Mouse (Mus musculus) ES-Bruce4 (cell line): Measurements from ENCODE around the gene Olfr368. TPM values are rescaled to one million over a fixed set of nuclear protein-coding genes. Genes with fewer than 3 reads are reported as not detected.
A peak's percentile ranks its signal among the peaks of the same experiment; 100 is the strongest.

Source experiments
- H3K27ac ChIP-seq: 2 replicates; pipeline ENCODE4 v1.5.1; 2012; ENCODE audit warnings: low read length, inconsistent platforms; ENCODE audit not compliant: insufficient read depth
- H3K27me3 ChIP-seq: 2 replicates; pipeline ENCODE4 v1.6.1; 2012; ENCODE audit warnings: mild to moderate bottlenecking, low read length, inconsistent platforms; ENCODE audit not compliant: control insufficient read depth, poor library complexity, insufficient read depth, severe bottlenecking
- H3K36me3 ChIP-seq: 2 replicates; pipeline ENCODE4 v1.6.1; 2012; ENCODE audit warnings: inconsistent platforms, mild to moderate bottlenecking, low read length, moderate library complexity; ENCODE audit not compliant: control insufficient read depth, poor library complexity, insufficient read depth, severe bottlenecking
- H3K4me1 ChIP-seq: one replicate; pipeline ENCODE4 v1.8.1; 2011; ENCODE audit warnings: low read length; ENCODE audit not compliant: control insufficient read depth, insufficient read depth
- H3K4me3 ChIP-seq: 2 replicates; pipeline ENCODE4 v1.5.1; 2011; ENCODE audit warnings: low read depth, mild to moderate bottlenecking, low read length
- H3K9ac ChIP-seq: 2 replicates; pipeline ENCODE4 v1.6.1; 2012; ENCODE audit warnings: low read depth, mild to moderate bottlenecking, inconsistent platforms; ENCODE audit not compliant: poor library complexity, severe bottlenecking
- H3K9me3 ChIP-seq: replicated peaks from 2 replicates; pipeline ENCODE4 v1.6.1; 2012; ENCODE audit warnings: mild to moderate bottlenecking, low read length, inconsistent platforms; ENCODE audit not compliant: control insufficient read depth, poor library complexity, insufficient read depth, severe bottlenecking
- CTCF ChIP-seq: IDR thresholded peaks from one replicate; pipeline ENCODE4 v1.8.1; 2011; ENCODE audit warnings: low read depth, low read length
- EP300 ChIP-seq: IDR thresholded peaks from 2 replicates; pipeline ENCODE4 v1.6.1; 2011; ENCODE audit warnings: low read depth, low read length; ENCODE audit not compliant: insufficient read depth
- POLR2A ChIP-seq: IDR thresholded peaks from one replicate; pipeline ENCODE4 v1.8.1; 2011; ENCODE audit warnings: low read length; ENCODE audit not compliant: insufficient read depth
- polyA plus RNA-seq: library from polyadenylated mRNA; stranded (reverse); fragments of >200 nt; gene quantifications from 2 replicates; pipeline ENCODE4 v1.2.4, GENCODE M21; 2011; ENCODE audit warnings: low read depth; ENCODE audit not compliant: missing spikeins, insufficient read depth, insufficient read length

The Olfr368 gene
- not detected in 2 replicates for polyA plus RNA-seq

- no peak within 1 kb of the TSS for H3K27ac ChIP-seq
- H3K36me3 ChIP-seq: no peaks in the 10 kb centered on the region
- no peak within 1 kb of the TSS for H3K4me3 ChIP-seq
- H3K27me3 ChIP-seq: no peaks in the 10 kb centered on the region
- no peaks in the 10 kb centered on the region for H3K9me3 ChIP-seq
- no peak for TF ChIP-seq EP300
- no peak for TF ChIP-seq CTCF
- H3K9ac ChIP-seq: no peak within 1 kb of the TSS
- peaks cover 2% of the 10 kb centered on the region for H3K4me1 ChIP-seq
Measured at GRCm38 (mm10) chr2:37326215-37326614, at the start of gene Olfr368. Gene Olfr368 (plus strand): TSS chr2:37326515.

GRCm38 (mm10) chr2:37333321-37333720, 7.0 kb downstream of the Olfr368 start:
- H3K4me1 ChIP-seq: no peaks in the 10 kb centered on the region
- H3K27me3 ChIP-seq: no peaks in the 10 kb centered on the region
- no peaks in the 10 kb centered on the region for H3K36me3 ChIP-seq
- no peak overlapping the region for H3K27ac ChIP-seq
- no peak overlapping the region for H3K9ac ChIP-seq
- no peaks in the 10 kb centered on the region for H3K9me3 ChIP-seq
- no peak overlapping the region for H3K4me3 ChIP-seq
- TF ChIP-seq POLR2A (no peak), EP300 (no peak), CTCF (no peak)

- no peaks in the 10 kb centered on the region for H3K36me3 ChIP-seq
Measured at GRCm38 (mm10) chr2:37338497-37339187, 12.3 kb downstream of the Olfr368 start.

GRCm38 (mm10) chr2:37351671-37352070, 25.4 kb downstream of the Olfr368 start:
- no peak for TF ChIP-seq POLR2A
- no peak for TF ChIP-seq EP300
- no peak for TF ChIP-seq CTCF
- Histone ChIP-seq H3K9me3 (peaks cover 40% of the 10 kb centered on the region), H3K4me1 (no peaks in the 10 kb centered on the region), H3K27me3 (no peaks in the 10 kb centered on the region), H3K27ac (no peak overlapping the region), H3K36me3 (peaks cover 55% of the 10 kb centered on the region), H3K9ac (no peak overlapping the region), H3K4me3 (no peak overlapping the region)

More at GRCm38 (mm10) chr2:37338497-37339187, 12.3 kb downstream of the Olfr368 start:
- no peaks in the 10 kb centered on the region for H3K27me3 ChIP-seq
- no peaks in the 10 kb centered on the region for H3K4me1 ChIP-seq
- H3K9ac ChIP-seq: no peak overlapping the region
- H3K9me3 ChIP-seq: 0 out of 2 replicates have a peak, but pooled peaks cover 5% of the 10 kb centered on the region
- no peak overlapping the region for H3K27ac ChIP-seq
- H3K4me3 ChIP-seq: no peak overlapping the region
- TF ChIP-seq CTCF: peak; percentile 37
- no peak for TF ChIP-seq EP300

GRCm38 (mm10) chr2:37355571-37355970, 29.3 kb downstream of the Olfr368 start:
- Histone ChIP-seq H3K4me3 (no peak overlapping the region), H3K36me3 (peaks cover 63% of the 10 kb centered on the region), H3K9me3 (peaks cover 34% of the 10 kb centered on the region), H3K9ac (no peak overlapping the region), H3K27me3 (no peaks in the 10 kb centered on the region), H3K4me1 (no peaks in the 10 kb centered on the region), H3K27ac (no peak overlapping the region)
- TF ChIP-seq CTCF (no peak), POLR2A (no peak), EP300 (no peak)

- H3K9me3 ChIP-seq: peaks cover 8% of the 10 kb centered on the region
- peak within 1 kb of the TSS; percentile 56 for H3K9ac ChIP-seq
- H3K27ac ChIP-seq: peak within 1 kb of the TSS; percentile 88
- H3K4me3 ChIP-seq: peak within 1 kb of the TSS; percentile 82
- TF ChIP-seq EP300 (no peak), CTCF (no peak), POLR2A (peak; percentile 67)
- no peaks in the 10 kb centered on the region for H3K4me1 ChIP-seq
- H3K36me3 ChIP-seq: peaks cover 34% of the 10 kb centered on the region
- no peaks in the 10 kb centered on the region for H3K27me3 ChIP-seq
Measured at GRCm38 (mm10) chr2:37358633-37359540, 32.6 kb downstream of the Olfr368 start, which contains the start of gene Pdcl. Gene Pdcl (minus strand): TSS chr2:37359332.
